41 mouse cellular contexts compared by ENCODE assay signal in genomic region chr17:32610896-32611295, GRCm38 (mm10). TPM values are rescaled to one million over a fixed set of nuclear protein-coding genes. Genes with fewer than 3 reads are reported as not detected.
"Had no signal": no experiment of that assay in that cellular context is flagged by ENCODE, and none has a peak within 500 bp of the region (broad histone marks: within the 10 kb centered on the region; RNA-seq: fewer than 3 reads in every experiment).

No protein-coding gene starts in this region.

- H3K9ac ChIP-seq: heart, embryonic 12.5 days; hindbrain, embryonic 12.5 days; hindbrain, embryonic 14.5 days; intestine, embryonic 15.5 days; limb, embryonic 13.5 days; limb, embryonic 15.5 days; liver, embryonic 14.5 days had no signal

- H3K36me3 ChIP-seq: heart, embryonic 10.5 days; heart, embryonic 12.5 days; hindbrain, embryonic 10.5 days; hindbrain, embryonic 12.5 days; intestine, embryonic 15.5 days; limb, embryonic 13.5 days; limb, embryonic 15.5 days had no signal

- H3K9me3 ChIP-seq: heart, embryonic 10.5 days; hindbrain, embryonic 12.5 days; intestine, embryonic 15.5 days; limb, embryonic 13.5 days; limb, embryonic 15.5 days had no signal

- DNase-seq: gastrocnemius, adult 2 months; gastrocnemius, postnatal 10 days; gastrocnemius, postnatal 25 days; heart, adult 18-20 months; heart, postnatal 10 days; heart, postnatal 4 days; kidney, adult 18-20 months; kidney, adult 8-10 months; kidney, postnatal 10 days; kidney, postnatal 25 days; kidney, postnatal 4 days; layer of hippocampus, postnatal 36 days; left cerebral cortex, postnatal 4 days had no signal

- H3K27ac ChIP-seq: gastrocnemius, adult 2 months; heart, embryonic 10.5 days; hindbrain, embryonic 10.5 days; hindbrain, embryonic 12.5 days; hindbrain, embryonic 14.5 days; intestine, embryonic 15.5 days; layer of hippocampus, adult 2 months; limb, embryonic 13.5 days; limb, embryonic 15.5 days; liver, embryonic 14.5 days had no signal

- H3K4me3 ChIP-seq: gastrocnemius, adult 2 months; heart, embryonic 10.5 days; heart, embryonic 12.5 days; hindbrain, embryonic 10.5 days; hindbrain, embryonic 12.5 days; intestine, embryonic 15.5 days; layer of hippocampus, adult 2 months; limb, embryonic 13.5 days; limb, embryonic 15.5 days had no signal

- H3K27me3 ChIP-seq: heart, embryonic 12.5 days; hindbrain, embryonic 12.5 days; intestine, embryonic 15.5 days; limb, embryonic 13.5 days; limb, embryonic 15.5 days had no signal

- ATAC-seq: hindbrain, embryonic 16.5 days; inflammation-experienced regulatory T-cells, adult 6 months; intestine, embryonic 15.5 days; intestine, postnatal 0 days had no signal

- H3K4me2 ChIP-seq: heart, embryonic 12.5 days; hindbrain, embryonic 12.5 days; hindbrain, embryonic 14.5 days; intestine, embryonic 15.5 days; limb, embryonic 13.5 days; limb, embryonic 15.5 days had no signal

- H3K4me1 ChIP-seq: heart, embryonic 10.5 days; heart, embryonic 12.5 days; hindbrain, embryonic 10.5 days; hindbrain, embryonic 12.5 days; intestine, embryonic 15.5 days; limb, embryonic 13.5 days; limb, embryonic 15.5 days had no signal

RNA-seq across cellular contexts. Expression of gene Cyp4f37, which starts 10.2 kb away (rescaled TPM):
- total RNA-seq: gastrocnemius, adult 2 months; gastrocnemius, postnatal 10 days; gastrocnemius, postnatal 25 days; gastrocnemius, postnatal 4 days; granulocyte monocyte progenitor cell, adult 5-6 weeks; heart, adult 18-20 months; heart, adult 8-10 months; heart, postnatal 10 days; heart, postnatal 25 days; heart, postnatal 4 days; layer of hippocampus, adult 2 months; layer of hippocampus, postnatal 14 days; layer of hippocampus, postnatal 36 days; left cerebral cortex, adult 18-20 months; left cerebral cortex, adult 8-10 months; left cerebral cortex, postnatal 10 days; left cerebral cortex, postnatal 25 days; left cerebral cortex, postnatal 4 days had no signal
- polyA plus RNA-seq: frontal cortex, adult 2 months; heart, embryonic 10.5 days; heart, embryonic 12.5 days; heart, embryonic 14.5 days; heart, embryonic 16.5 days; hindbrain, embryonic 10.5 days; hindbrain, embryonic 12.5 days; hindbrain, embryonic 16.5 days; inflammation-experienced regulatory T-cells, adult 6 months; intestine, embryonic 15.5 days; intestine, postnatal 0 days; kidney, embryonic 14.5 days; kidney, embryonic 16.5 days; limb, embryonic 11.5 days; limb, embryonic 13.5 days; limb, embryonic 15.5 days; liver, embryonic 14.5 days had no signal

RNA-seq across cellular contexts. Expression of gene Cyp4f40, which starts 47.8 kb away (rescaled TPM):
- total RNA-seq: gastrocnemius, adult 2 months; gastrocnemius, postnatal 10 days; gastrocnemius, postnatal 25 days; gastrocnemius, postnatal 4 days; granulocyte monocyte progenitor cell, adult 5-6 weeks; heart, adult 18-20 months; heart, adult 8-10 months; heart, postnatal 10 days; heart, postnatal 25 days; heart, postnatal 4 days; layer of hippocampus, adult 2 months; layer of hippocampus, postnatal 14 days; layer of hippocampus, postnatal 36 days; left cerebral cortex, adult 18-20 months; left cerebral cortex, adult 8-10 months; left cerebral cortex, postnatal 10 days; left cerebral cortex, postnatal 25 days; left cerebral cortex, postnatal 4 days had no signal
- polyA plus RNA-seq: heart, embryonic 10.5 days; heart, embryonic 12.5 days; heart, embryonic 14.5 days; heart, embryonic 16.5 days; hindbrain, embryonic 10.5 days; hindbrain, embryonic 12.5 days; hindbrain, embryonic 14.5 days; hindbrain, embryonic 16.5 days; inflammation-experienced regulatory T-cells, adult 6 months; kidney, embryonic 14.5 days; kidney, embryonic 16.5 days; limb, embryonic 11.5 days; limb, embryonic 13.5 days; limb, embryonic 15.5 days; liver, embryonic 14.5 days had no signal
